Mouse (Mus musculus) forebrain, embryonic 10.5 days (tissue): ENCODE results near the gene Rassf3. TPM values are rescaled to one million over a fixed set of nuclear protein-coding genes. Genes with fewer than 3 reads are reported as not detected.

ENCODE experiments used
- DNase-seq: peaks from one replicate; pipeline ENCODE4 v3.0.0-alpha.2; 2017; ENCODE audit warnings: low spot score; ENCODE audit errors: extremely low spot score
- H3K27ac ChIP-seq: fragments of 300-500 bp; sonication (generic); 2 replicates; pipeline ENCODE4 v1.5.1; 2016; ENCODE audit warnings: mild to moderate bottlenecking
- H3K27me3 ChIP-seq: fragments of 300-500 bp; sonication (generic); 2 replicates; pipeline ENCODE4 v1.6.1; 2016; ENCODE audit warnings: mild to moderate bottlenecking; ENCODE audit not compliant: poor library complexity, severe bottlenecking
- H3K36me3 ChIP-seq: fragments of 300-500 bp; sonication (generic); replicated peaks from 2 replicates; pipeline ENCODE4 v1.6.1; 2016; ENCODE audit warnings: mild to moderate bottlenecking, moderate library complexity
- H3K4me1 ChIP-seq: fragments of 300-500 bp; sonication (generic); 2 replicates; pipeline ENCODE4 v1.6.1; 2016
- H3K4me3 ChIP-seq: fragments of 300-500 bp; sonication (generic); 2 replicates; pipeline ENCODE4 v1.5.1; 2016; ENCODE audit warnings: mild to moderate bottlenecking, moderate library complexity
- H3K9me3 ChIP-seq: fragments of 300-500 bp; sonication (generic); 2 replicates; pipeline ENCODE4 v1.6.1; 2016; ENCODE audit warnings: mild to moderate bottlenecking, moderate library complexity
- WGBS: fragments of 180-500 bp; shearing (Covaris S2); methylation state at CpG from one replicate; pipeline ENCODE4 v1.1.7; 2016; 5-methylcytosine and 5-hydroxymethylcytosine counted together
- polyA plus RNA-seq: library from polyadenylated mRNA; unstranded; fragments of >200 nt; fragmentation: Nextera tagmentation; extraction: Ambion mirVana; gene quantifications from 2 replicates; pipeline ENCODE4 v1.2.1, GENCODE M21; 2016

The Rassf3 gene
- polyA plus RNA-seq, 1 experiment from 2014 or later = 10.6 TPM

- Histone ChIP-seq H3K27me3 (no peaks in the 10 kb centered on the region), H3K36me3 (peaks cover 73% of the 10 kb centered on the region)
- WGBS = 85% methylated on average over 20 of the region's 20 CpGs
These were observed 80.5 kb downstream of the Rassf3 start for GRCm38 (mm10) chr10:121395542-121396176.

GRCm38 (mm10) chr10:121394789-121395325 lies 81.3 kb downstream of the Rassf3 start:
- Histone ChIP-seq H3K9me3 (no peaks in the 10 kb centered on the region), H3K27me3 (no peaks in the 10 kb centered on the region), H3K4me1 (no peaks in the 10 kb centered on the region), H3K27ac (no peak overlapping the region), H3K36me3 (peaks cover 81% of the 10 kb centered on the region), H3K4me3 (no peak overlapping the region)
- WGBS = 91% methylated on average over 18 of the region's 18 CpGs
- DNase-seq = no peak

More at GRCm38 (mm10) chr10:121395542-121396176, 80.5 kb downstream of the Rassf3 start:
- DNase-seq = no peak
- Histone ChIP-seq H3K4me3 (no peak overlapping the region), H3K9me3 (no peaks in the 10 kb centered on the region), H3K4me1 (no peaks in the 10 kb centered on the region), H3K27ac (no peak overlapping the region)

DNA sequence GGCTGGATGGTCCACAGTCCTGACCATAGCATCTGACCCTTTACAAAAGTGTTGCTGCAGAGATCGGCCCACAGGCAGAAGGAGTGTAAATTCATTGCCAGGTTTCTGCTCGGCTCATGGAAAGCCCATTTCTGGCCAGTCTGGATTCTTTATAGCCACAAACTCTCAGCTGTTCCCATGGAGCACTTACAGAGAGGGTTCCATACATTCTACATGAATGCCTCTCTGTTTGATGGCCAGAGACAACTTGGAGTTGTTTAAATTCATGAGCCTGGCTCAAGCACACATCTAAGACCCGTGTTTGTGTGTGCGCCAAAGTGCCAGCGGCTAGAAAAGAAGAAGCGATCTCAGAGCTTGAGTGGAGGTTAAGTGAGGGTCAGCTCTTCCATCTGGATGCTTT lies 81.9 kb downstream of the Rassf3 start:
- no peak overlapping the region for H3K27ac ChIP-seq
- peaks cover 87% of the 10 kb centered on the region for H3K36me3 ChIP-seq
- no peaks in the 10 kb centered on the region for H3K4me1 ChIP-seq
- H3K27me3 ChIP-seq = no peaks in the 10 kb centered on the region
- no peaks in the 10 kb centered on the region for H3K9me3 ChIP-seq
- no peak overlapping the region for H3K4me3 ChIP-seq
- WGBS = 91% methylated on average over 6 of the region's 6 CpGs
- DNase-seq = no peak

GRCm38 (mm10) chr10:121391901-121392300 lies 84.2 kb downstream of the Rassf3 start:
- H3K36me3 ChIP-seq = peaks cover 99% of the 10 kb centered on the region

GRCm38 (mm10) chr10:121390602-121391001 lies 85.5 kb downstream of the Rassf3 start:
- 86% methylated on average over 10 of the region's 10 CpGs for WGBS
- H3K27ac ChIP-seq = no peak overlapping the region
- no peaks in the 10 kb centered on the region for H3K9me3 ChIP-seq
- H3K4me3 ChIP-seq = no peak overlapping the region
- no peaks in the 10 kb centered on the region for H3K27me3 ChIP-seq
- H3K36me3 ChIP-seq = peaks cover 98% of the 10 kb centered on the region
- H3K4me1 ChIP-seq = no peaks in the 10 kb centered on the region
- no peak for DNase-seq

More at GRCm38 (mm10) chr10:121391901-121392300, 84.2 kb downstream of the Rassf3 start:
- H3K4me3 ChIP-seq = no peak overlapping the region
- no peak for DNase-seq
- H3K4me1 ChIP-seq = no peaks in the 10 kb centered on the region
- H3K9me3 ChIP-seq = no peaks in the 10 kb centered on the region
- H3K27me3 ChIP-seq = no peaks in the 10 kb centered on the region
- 95% methylated on average over 8 of the region's 8 CpGs for WGBS
- no peak overlapping the region for H3K27ac ChIP-seq

DNA sequence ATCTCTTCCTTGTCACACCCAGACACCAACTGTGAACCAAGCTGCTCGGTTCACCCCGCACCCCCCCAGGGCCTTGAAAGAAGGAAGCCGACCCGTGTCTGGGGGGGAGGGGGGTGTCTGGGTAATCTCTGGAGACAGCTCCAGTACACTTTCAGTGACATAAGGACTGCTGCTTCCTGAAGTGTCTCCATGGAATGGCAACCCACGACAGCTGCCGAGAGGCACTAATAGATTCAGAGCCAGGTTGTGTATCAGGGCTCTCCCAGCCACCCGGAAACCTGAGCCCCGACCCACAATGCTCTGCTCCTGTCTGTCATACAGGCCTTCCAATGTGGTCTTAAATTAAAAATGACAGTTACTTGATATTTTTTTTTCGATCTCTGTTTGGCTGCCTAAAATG lies 89.8 kb downstream of the Rassf3 start:
- no peaks in the 10 kb centered on the region for H3K9me3 ChIP-seq
- H3K4me1 ChIP-seq = no peaks in the 10 kb centered on the region
- no peak overlapping the region for H3K27ac ChIP-seq
- H3K4me3 ChIP-seq = no peak overlapping the region
- no peaks in the 10 kb centered on the region for H3K27me3 ChIP-seq
- H3K36me3 ChIP-seq = peaks cover 97% of the 10 kb centered on the region
- 87% methylated on average over 9 of the region's 9 CpGs for WGBS
- no peak for DNase-seq

- no peaks in the 10 kb centered on the region for H3K4me1 ChIP-seq
- no peak overlapping the region for H3K27ac ChIP-seq
- no peak overlapping the region for H3K4me3 ChIP-seq
- no peaks in the 10 kb centered on the region for H3K9me3 ChIP-seq
- over 99% methylated on average over 6 of the region's 6 CpGs for WGBS
- no peaks in the 10 kb centered on the region for H3K27me3 ChIP-seq
- peaks cover 97% of the 10 kb centered on the region for H3K36me3 ChIP-seq
- DNase-seq = no peak
These were observed 90.5 kb downstream of the Rassf3 start for GRCm38 (mm10) chr10:121385695-121386094.

DNA sequence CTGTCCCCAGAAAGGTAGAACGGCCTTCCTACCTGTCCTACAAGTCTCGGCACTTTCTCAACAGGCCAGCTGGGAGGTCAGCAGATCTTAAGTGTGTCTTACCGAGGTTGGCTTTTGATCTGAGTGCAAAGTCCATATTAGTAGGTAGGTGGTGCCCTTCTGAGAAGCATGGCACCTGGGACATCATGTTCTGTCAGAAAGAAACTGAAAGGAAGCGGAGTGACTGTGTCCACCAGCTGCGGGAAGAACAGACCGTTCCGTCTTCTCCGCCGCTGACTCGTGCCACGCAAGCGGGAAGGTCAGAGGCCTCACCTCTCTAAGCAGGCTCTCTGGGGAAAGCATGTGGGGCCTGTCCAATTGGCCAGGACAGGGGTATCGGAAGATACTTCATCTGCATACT lies 91.4 kb downstream of the Rassf3 start:
- no peaks in the 10 kb centered on the region for H3K4me1 ChIP-seq
- H3K4me3 ChIP-seq = no peak overlapping the region
- 91% methylated on average over 13 of the region's 13 CpGs for WGBS
- DNase-seq = no peak
- H3K27ac ChIP-seq = no peak overlapping the region
- H3K36me3 ChIP-seq = peaks cover 97% of the 10 kb centered on the region
- H3K9me3 ChIP-seq = no peaks in the 10 kb centered on the region
- H3K27me3 ChIP-seq = no peaks in the 10 kb centered on the region

DNA sequence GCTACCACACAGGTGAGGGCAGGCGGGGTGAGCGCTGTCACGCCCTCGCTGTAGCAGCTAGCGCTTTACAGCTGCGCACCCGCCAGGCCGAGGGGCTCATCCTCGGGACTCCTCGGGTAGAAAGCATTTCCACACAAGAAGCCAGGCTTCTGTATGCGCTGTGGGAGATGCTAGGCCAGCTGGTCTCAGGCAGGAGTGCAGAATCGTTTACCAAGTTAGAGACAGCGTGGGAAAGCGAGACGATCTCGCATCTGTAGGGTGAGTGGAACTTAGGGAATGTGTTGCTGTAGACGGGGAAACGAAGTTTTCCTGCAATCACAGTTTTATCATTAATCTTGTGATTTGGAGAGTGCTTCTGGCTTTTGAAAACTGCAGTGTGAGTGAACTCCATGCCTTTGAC lies 94.9 kb downstream of the Rassf3 start:
- WGBS = 95% methylated on average over 18 of the region's 18 CpGs
- Histone ChIP-seq H3K36me3 (peaks cover 98% of the 10 kb centered on the region), H3K27me3 (no peaks in the 10 kb centered on the region), H3K4me1 (no peaks in the 10 kb centered on the region), H3K4me3 (no peak overlapping the region), H3K27ac (no peak overlapping the region), H3K9me3 (no peaks in the 10 kb centered on the region)
- DNase-seq = no peak

- H3K27me3 ChIP-seq = no peaks in the 10 kb centered on the region
- 0 out of 2 replicates have a peak, but pooled peaks cover 4% of the 10 kb centered on the region for H3K4me1 ChIP-seq
- no peak overlapping the region for H3K4me3 ChIP-seq
- WGBS = 98% methylated on average over 3 of the region's 3 CpGs
- H3K36me3 ChIP-seq = peaks cover 98% of the 10 kb centered on the region
- H3K27ac ChIP-seq = no peak overlapping the region
- no peak for DNase-seq
- H3K9me3 ChIP-seq = no peaks in the 10 kb centered on the region
These were observed 96.8 kb downstream of the Rassf3 start for GRCm38 (mm10) chr10:121379387-121379786.

DNA sequence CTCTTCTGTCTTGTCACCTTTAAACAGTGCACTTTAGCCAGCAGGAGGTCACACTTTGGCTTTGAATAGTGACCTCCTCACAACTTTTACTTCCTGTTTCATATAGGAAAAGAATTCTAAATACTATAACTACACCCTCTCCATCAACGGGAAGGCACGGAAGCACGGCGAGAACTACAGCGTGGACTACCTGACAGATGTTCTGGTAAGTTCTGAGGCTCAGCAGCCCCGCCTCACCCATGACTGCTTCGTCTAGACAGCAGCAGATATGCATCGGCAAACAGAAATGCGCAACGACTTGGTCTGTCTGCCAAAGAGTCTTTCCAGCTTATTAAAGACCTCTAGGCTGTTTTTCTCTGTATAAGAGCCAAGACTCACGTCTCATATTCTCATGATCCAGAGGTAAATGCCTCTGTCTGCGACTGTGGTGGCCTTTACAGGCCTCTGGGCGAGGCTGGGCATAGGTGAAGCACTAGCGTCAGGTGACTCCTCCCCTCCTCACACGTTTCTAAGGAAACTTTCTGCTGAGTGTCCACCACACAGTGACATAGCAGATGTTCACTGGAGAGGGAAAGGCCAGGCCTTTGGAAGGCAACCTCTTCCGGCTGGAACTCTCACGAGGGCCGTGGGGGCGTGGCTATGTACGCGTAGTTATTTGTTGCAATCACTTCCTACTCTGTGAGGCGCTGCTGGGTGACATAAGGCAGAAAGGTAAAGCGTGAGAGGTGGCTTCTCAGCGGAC lies 99.4 kb downstream of the Rassf3 start:
- Histone ChIP-seq H3K36me3 (peaks cover 93% of the 10 kb centered on the region), H3K4me1 (peaks cover 11% of the 10 kb centered on the region), H3K9me3 (no peaks in the 10 kb centered on the region), H3K27me3 (no peaks in the 10 kb centered on the region), H3K27ac (no peak overlapping the region), H3K4me3 (no peak overlapping the region)
- DNase-seq = no peak
- WGBS = 95% methylated on average over 24 of the region's 24 CpGs

DNA sequence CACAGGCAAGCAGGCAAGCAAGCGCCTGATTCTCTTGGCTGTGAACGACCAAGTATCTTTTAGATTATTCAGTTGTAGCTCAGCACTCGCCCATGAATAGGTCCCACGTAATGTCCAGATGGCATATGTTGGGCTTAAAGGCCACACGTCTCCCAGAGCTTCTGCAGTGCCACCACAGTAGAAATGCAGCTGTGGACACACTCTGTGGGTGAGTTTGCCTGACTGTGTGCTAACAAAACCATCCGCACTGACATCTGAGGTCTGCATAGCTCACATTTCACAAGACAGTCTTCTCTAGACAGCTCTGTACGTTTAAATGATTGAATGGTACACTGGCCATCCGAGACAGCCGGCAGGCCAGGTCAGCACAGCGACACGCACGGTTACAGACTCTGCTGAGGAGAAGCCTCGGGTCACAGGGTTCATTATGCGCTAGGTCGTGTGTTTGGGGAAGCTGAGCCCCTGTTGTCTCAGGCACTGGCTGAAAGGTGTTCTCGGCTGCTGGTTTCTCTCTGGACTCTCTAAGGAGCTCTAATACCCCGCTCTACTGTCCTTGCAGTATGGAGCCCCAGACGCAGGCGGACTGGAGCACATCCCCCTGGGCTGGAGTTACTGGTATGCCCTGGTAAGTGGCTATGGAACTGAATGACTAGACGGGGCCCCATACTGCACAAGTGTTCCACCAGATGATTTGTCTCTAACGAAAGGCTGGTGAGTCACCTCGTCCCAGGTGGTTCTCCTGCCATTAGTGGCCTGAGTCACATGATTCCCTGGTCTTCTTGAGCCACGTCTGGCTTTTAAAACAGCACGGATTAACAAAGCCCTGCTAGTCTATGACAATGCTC lies 100.3 kb downstream of the Rassf3 start:
- peaks cover 93% of the 10 kb centered on the region for H3K36me3 ChIP-seq
- H3K4me1 ChIP-seq = peaks cover 11% of the 10 kb centered on the region
- DNase-seq = no peak
- H3K27me3 ChIP-seq = no peaks in the 10 kb centered on the region
- no peak overlapping the region for H3K27ac ChIP-seq
- 90% methylated on average over 24 of the region's 24 CpGs for WGBS
- no peaks in the 10 kb centered on the region for H3K9me3 ChIP-seq
- no peak overlapping the region for H3K4me3 ChIP-seq
